Comparison of ENCODE assay signal across 8 mouse cellular contexts in the genomic region with DNA sequence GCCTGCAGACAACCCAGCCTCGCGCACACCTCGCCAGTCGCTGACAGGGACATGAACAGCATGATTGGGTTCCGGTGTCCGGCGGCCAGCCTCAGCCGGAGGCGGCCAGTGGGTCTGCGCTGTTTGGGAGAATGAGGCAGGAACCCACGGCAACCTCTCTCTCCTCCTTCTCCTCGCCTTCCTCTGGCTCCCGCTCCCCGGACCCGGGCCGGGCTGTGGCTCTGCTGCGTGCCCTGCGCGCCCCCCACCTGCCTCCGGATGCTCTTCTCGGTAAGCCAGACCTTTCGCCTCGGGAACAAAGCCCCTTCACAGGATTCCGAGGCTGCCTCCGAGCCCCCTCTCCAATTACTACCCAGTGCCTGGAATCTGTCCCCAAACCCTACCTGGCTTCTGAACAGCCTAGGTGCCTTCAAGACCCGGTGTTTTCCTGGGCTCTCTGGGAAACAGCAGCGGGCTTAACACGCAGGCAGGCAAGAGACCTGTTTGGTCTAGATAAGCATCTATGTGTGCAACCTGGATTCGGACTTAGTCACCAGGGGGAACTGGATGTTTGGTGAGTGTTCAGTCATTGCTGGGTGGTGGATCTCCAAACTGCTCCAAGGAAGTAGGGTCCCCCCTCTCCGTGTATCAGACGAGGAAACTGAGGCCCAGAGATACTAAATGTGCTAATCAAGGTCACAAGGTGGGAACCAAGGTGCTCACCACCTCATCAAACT. TPM values are rescaled to one million over a fixed set of nuclear protein-coding genes. Genes with fewer than 3 reads are reported as not detected.
A peak's percentile ranks its signal among the peaks of the same experiment; 100 is the strongest.
DNase-seq lines count a peak whose midpoint lies in the region; ATAC-seq and TF ChIP-seq lines count a peak whose summit lies in the region.

No protein-coding gene starts in this region.

- no peak for TF ChIP-seq POLR2A in cerebellum, adult 2 months (IDR thresholded peaks at IDR 0.05; ENCODE audit: borderline replicate concordance, insufficient read depth, low read length)
- no peak for TF ChIP-seq POLR2A in testis, adult 2 months (IDR thresholded peaks at IDR 0.05; ENCODE audit: control insufficient read depth, low read depth, low read length)
- no peak for TF ChIP-seq POLR2A in limb, embryonic 14.5 days (IDR thresholded peaks at IDR 0.05; ENCODE audit: borderline replicate concordance, extremely low read depth, insufficient read depth, insufficient read length)

- no peak for TF ChIP-seq CTCF in cerebellum, adult 2 months (IDR thresholded peaks at IDR 0.05; ENCODE audit: borderline replicate concordance, insufficient read depth, low read depth, low read length)
- TF ChIP-seq CTCF in testis, adult 2 months (IDR thresholded peaks at IDR 0.05; ENCODE audit: control insufficient read depth, insufficient read depth, insufficient replicate concordance, low read depth, low read length): no peak

- 2% methylated on average over 31 of the region's 31 CpGs for WGBS in cerebellum, adult 2 months
- WGBS in limb, embryonic 14.5 days: 3% methylated on average over 29 of the region's 31 CpGs

- H3K4me1 ChIP-seq in cerebellum, adult 2 months (ENCODE audit: control insufficient read depth, insufficient read depth, low read length): peaks cover 32% of the 10 kb centered on the region
- peaks cover 12% of the 10 kb centered on the region for H3K4me1 ChIP-seq in testis, adult 2 months (ENCODE audit: control insufficient read depth, insufficient read depth, low read length)
- peaks cover 5% of the 10 kb centered on the region for H3K4me1 ChIP-seq in limb, embryonic 14.5 days (ENCODE audit: control insufficient read depth, insufficient read depth, low read length)

- DNase-seq in cerebellum, adult 2 months: peak in 1 of 2 experiments; percentile 60
- no peak for DNase-seq in cerebellum, adult 8-10 months
- DNase-seq in testis, postnatal 10 days (ENCODE audit: low spot score): no peak
- no peak for DNase-seq in limb, embryonic 14.5 days (ENCODE audit: low spot score)
- DNase-seq in yolk sac, embryonic 10.5 days (ENCODE audit: low spot score): peak; percentile 15
- no peak for DNase-seq in adrenal gland, postnatal 25 days
- no peak for DNase-seq in frontal cortex, postnatal 10 days (ENCODE audit: low spot score in 2 of 2)

- no peak for ATAC-seq in limb, embryonic 14.5 days (ENCODE audit: low FRiP score, low read depth)

- H3K4me2 ChIP-seq in limb, embryonic 14.5 days (replicated peaks; ENCODE audit: low read depth, low read length, severe bottlenecking): peak overlapping the region; percentile 97

- no peaks in the 10 kb centered on the region for H3K9me3 ChIP-seq in limb, embryonic 14.5 days (ENCODE audit: control insufficient read depth, low read length)

- H3K9ac ChIP-seq in limb, embryonic 14.5 days (ENCODE audit: low read depth, low read length, severe bottlenecking): peak overlapping the region; percentile 56

- H3K27ac ChIP-seq in cerebellum, adult 2 months (ENCODE audit: insufficient read depth, low read length): peak overlapping the region; percentile 90
- no peak overlapping the region for H3K27ac ChIP-seq in testis, adult 2 months (ENCODE audit: control insufficient read depth, insufficient read depth, low read depth, low read length)
- no peak overlapping the region for H3K27ac ChIP-seq in limb, embryonic 14.5 days (replicated peaks; ENCODE audit: low read depth, low read length)

- H3K27me3 ChIP-seq in cerebellum, adult 2 months (ENCODE audit: control insufficient read depth, insufficient read depth, low read length): no peaks in the 10 kb centered on the region
- no peaks in the 10 kb centered on the region for H3K27me3 ChIP-seq in testis, adult 2 months (ENCODE audit: control insufficient read depth, insufficient read depth, low read length)
- peaks cover 28% of the 10 kb centered on the region for H3K27me3 ChIP-seq in limb, embryonic 14.5 days (ENCODE audit: control insufficient read depth, insufficient read depth, low read length)

- H3K36me3 ChIP-seq in testis, adult 2 months (ENCODE audit: control insufficient read depth, insufficient read depth, low read length): no peaks in the 10 kb centered on the region
- no peaks in the 10 kb centered on the region for H3K36me3 ChIP-seq in limb, embryonic 14.5 days (ENCODE audit: control insufficient read depth, insufficient read depth, low read length)

- H3K4me3 ChIP-seq in cerebellum, adult 2 months (replicated peaks; ENCODE audit: insufficient read depth, low read depth, low read length): peak overlapping the region; percentile 94
- peak overlapping the region; percentile 50; the same call in 1 of the 2 replicates for H3K4me3 ChIP-seq in testis, adult 2 months (ENCODE audit: control insufficient read depth, low read depth, low read length)
- H3K4me3 ChIP-seq in limb, embryonic 14.5 days (replicated peaks; ENCODE audit: low read length): peak overlapping the region; percentile 65

RNA-seq across cellular contexts. Expression of a gene that starts 3.8 kb away (rescaled TPM):
- polyA plus RNA-seq in cerebellum, adult 2 months (2012; rRNA removed): 29.6 and 32.4 TPM in 2 replicates
- polyA plus RNA-seq in testis, adult 2 months (2012; rRNA removed): 0.05 and 0.14 TPM in 2 replicates
- 0.31 and 0.40 TPM in 2 replicates for polyA plus RNA-seq in limb, embryonic 14.5 days (2012; rRNA removed)
- polyA plus RNA-seq in limb, embryonic 14.5 days (2014; fragmentation: Nextera tagmentation; extraction: Ambion mirVana): 0.19 and 0.21 TPM in 2 replicates
- total RNA-seq in adrenal gland, postnatal 25 days (2021): 0.49 and 0.81 TPM in 2 replicates

Comparison
In these comparisons a context has a peak if more than half of its experiments do, and no peak if none do; other contexts are left out.
1. RNA of a gene that starts 3.8 kb away (polyA plus RNA-seq): 29.6 to 32.4 TPM in cerebellum, adult 2 months; 0.19 to 0.40 TPM in limb, embryonic 14.5 days and 0.05 to 0.14 TPM in testis, adult 2 months; every median in the first group is over 10 times any median in the second.
2. Peak in every context shown above with its lines, with median percentiles within 50 percentile points of each other: H3K4me3 ChIP-seq.